Mouse (Mus musculus): ENCODE data around the gene Hsf2bp.

Gene Hsf2bp

GRCm38 (mm10) chr17:31979888-31980287 lies 56.3 kb downstream of the Hsf2bp start:
- DNase-seq: peak in 1 of 2 experiments; percentile 10

DNA sequence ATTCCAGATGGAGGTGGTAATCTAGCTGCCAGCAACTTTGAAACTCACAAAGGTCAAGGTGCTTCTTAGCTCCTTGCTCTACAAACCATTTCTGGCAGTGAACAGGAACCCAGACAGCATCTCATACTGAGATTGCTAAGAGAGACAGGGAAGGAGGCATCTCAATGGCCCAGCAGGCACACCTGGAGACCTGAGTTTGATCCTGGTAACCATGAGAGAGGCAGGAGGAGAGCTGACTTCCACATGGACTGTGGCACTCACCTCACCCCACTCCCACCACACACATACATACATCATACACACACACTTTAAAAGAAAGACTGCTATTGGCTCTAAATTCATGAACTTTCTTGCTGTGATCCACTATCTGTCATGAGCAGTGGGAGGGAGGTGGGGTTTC lies 59.0 kb downstream of the Hsf2bp start:
- no peak for DNase-seq

GRCm38 (mm10) chr17:31976501-31976900 lies 59.6 kb downstream of the Hsf2bp start:
- no peak for DNase-seq

DNA sequence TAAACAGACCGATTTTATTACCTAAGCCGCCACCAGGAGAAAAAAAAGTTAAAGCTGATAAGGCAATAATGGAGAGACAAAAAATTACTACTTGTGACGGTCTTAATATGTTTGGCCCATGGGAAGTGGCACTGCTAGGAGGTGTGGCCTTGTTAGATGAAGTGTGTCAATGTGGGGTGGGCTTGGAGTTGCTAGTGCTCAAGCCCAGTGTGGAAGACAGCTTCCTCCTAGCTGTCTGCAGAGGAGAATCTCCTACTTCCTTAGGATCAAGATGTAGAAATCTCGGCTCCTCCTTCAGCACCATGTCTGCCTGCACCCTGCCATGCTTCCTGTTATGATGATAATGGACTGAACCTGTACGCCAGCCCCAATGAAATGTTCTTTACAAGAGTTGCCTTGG lies 61.5 kb downstream of the Hsf2bp start:
- DNase-seq: no peak

GRCm38 (mm10) chr17:31973664-31974230 lies 62.4 kb downstream of the Hsf2bp start:
- no peak for DNase-seq

DNA sequence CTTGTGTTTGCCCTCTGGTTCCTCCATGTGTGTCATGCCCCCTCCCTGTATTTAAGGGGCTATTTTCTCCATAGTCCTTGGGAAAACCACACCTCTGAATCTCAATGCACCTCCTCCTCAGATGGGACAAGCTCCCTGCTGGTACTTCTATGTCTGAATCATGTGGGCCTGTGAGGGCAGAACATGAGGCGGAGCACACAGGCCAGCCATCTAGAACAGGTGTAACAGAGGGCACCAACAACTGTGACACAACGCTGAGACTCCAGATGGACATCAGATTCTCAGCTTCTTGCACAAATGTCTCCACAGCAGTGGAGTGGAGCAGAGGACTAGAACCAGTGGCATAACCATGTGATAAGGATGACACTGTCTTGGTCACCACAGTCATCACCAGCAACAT lies 65.3 kb downstream of the Hsf2bp start:
- DNase-seq: no peak

GRCm38 (mm10) chr17:31968801-31969200 lies 67.3 kb downstream of the Hsf2bp start:
- DNase-seq: no peak

- no peak for DNase-seq
Measured at GRCm38 (mm10) chr17:31967311-31967710, 68.8 kb downstream of the Hsf2bp start.

- peak in 1 of 2 experiments; percentile 42 for DNase-seq
Measured at GRCm38 (mm10) chr17:31966566-31966965, 69.6 kb downstream of the Hsf2bp start.

- DNase-seq: peak; percentile 83 to 94
Measured at GRCm38 (mm10) chr17:31965623-31966022, 70.5 kb downstream of the Hsf2bp start.

DNA sequence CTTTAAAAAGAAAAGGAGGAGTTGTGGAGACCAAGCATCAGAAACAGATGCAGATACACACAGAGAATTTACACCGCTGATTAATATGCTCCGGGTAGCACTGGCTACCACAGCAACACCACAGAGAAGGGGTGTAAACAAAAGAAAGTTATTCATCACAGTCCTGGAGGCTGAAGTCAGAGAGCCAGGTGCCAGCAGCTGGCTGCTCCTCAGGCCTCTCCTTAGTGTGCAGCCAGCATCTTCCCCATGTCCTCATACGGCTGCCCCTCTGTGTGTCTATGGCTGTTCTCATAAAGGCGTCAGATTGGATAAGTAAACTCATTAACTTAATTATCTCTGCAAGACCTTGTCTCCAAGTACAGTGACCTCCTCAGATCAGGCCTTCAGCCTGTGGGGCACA lies 73.2 kb downstream of the Hsf2bp start:
- DNase-seq: peak in 1 of 2 experiments; percentile 29

- no peak for DNase-seq
Measured at GRCm38 (mm10) chr17:31962281-31962680, 73.9 kb downstream of the Hsf2bp start.

- peak; percentile 87 for DNase-seq
Measured at GRCm38 (mm10) chr17:31954551-31955140, 81.5 kb downstream of the Hsf2bp start.

DNA sequence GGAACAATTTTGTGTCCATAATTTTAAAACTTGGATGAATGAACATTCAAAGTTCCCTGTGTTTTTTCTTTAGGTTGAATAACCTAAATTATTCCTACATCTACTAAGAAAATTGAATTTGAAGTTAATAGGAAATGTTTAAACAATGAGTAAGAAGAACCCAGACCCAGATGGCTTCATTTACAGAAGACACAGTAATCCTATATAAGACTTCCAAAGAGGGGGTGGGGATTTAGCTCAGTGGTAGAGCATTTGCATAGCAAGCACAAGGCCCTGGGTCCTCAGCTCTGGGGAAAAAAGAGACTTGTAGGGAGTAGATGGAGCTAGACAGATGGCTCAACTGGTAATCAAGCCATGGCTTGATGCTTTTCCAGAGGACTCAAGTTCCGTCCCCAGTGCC lies 87.1 kb downstream of the Hsf2bp start:
- DNase-seq: no peak

- DNase-seq: no peak
Measured at GRCm38 (mm10) chr17:31946436-31946835, 89.7 kb downstream of the Hsf2bp start.

DNA sequence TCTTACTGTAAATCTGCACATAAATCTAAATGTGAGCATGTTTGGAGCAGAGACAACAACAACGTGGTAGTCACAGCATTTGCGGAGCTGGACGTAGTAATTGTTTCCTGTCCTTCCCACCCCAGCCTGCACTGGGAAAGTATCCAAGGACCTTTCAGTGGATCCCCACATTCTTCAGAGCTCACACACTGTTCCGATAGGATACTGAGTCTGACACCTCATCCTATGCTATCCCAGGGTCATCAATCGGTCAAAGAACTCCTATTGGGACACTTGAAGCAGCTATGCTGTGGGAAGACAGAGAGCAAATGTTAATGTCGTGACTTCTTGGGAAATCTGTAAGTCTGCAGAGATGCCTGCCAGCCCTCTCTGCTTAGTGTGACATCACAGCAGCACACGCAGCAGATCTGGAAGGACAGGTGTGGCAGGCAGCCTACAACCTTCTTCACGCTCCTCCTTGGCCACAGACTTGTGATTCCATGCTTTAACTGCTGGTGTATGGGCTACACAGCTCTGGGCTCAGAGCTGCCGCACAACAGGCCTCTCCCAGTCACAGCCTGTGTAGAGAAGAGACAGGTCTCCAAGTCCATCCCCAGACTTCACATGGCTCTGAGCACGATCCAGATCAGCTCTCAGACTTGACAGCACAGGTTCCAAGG lies 92.1 kb downstream of the Hsf2bp start:
- DNase-seq: no peak

DNA sequence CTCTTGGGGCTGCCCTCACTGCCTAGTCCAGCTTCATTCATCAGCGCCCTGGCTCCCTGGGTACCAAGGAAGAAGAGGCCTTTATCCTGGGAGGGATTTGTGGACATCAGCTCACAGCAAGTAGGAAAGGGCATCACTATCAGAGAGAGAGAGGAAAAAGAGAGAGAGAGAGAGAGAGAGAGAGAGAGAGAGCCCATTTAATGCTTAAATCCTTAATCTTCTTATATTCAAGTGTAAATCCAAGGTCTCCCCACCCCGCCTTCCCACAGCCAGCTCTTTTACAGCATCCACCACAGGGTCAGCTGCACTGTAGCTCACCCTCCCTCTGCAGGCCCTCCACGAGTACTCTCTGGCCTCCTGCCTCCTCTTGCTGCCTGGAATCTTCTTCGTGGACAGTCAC lies 94.5 kb downstream of the Hsf2bp start:
- DNase-seq: no peak

GRCm38 (mm10) chr17:31940607-31941006 lies 95.5 kb downstream of the Hsf2bp start:
- DNase-seq: no peak

GRCm38 (mm10) chr17:31939292-31940060 lies 96.7 kb downstream of the Hsf2bp start:
- DNase-seq: peak; percentile 89 to 91

DNA sequence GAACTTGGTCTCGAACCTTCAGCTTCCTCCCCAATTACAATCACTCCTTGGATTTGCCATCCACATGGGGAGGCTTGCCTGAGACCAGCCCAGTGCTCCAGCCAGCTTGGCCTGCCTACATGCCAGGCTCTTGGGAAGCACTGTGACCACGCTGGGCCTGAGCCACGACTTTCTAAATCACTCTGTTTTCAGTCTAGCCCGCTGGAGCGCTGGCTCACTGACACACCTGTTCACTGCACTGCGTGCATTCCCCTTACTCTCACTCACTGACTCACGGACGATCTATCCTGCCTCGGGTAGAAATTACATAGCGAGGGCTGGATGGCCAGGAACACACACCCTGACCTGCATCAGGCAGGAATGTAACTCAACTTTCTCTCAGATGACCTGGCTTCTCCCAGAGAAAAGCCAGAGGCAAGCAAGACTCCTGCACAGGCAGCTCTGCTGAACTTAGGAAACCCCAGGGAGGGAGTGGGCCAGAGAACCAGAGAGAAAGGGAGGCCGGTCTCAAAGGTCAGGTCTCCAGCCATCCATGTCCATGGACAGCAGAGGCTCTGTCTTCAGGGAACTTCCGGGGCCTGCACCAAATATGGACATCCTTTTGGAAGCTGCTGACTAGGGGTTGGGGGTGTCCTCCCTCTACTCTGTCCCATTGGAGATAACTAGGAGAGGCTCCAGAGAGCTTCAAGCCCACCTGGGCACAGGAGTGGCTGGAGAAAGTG lies 97.4 kb downstream of the Hsf2bp start:
- DNase-seq: peak; percentile 87 to 93

DNA sequence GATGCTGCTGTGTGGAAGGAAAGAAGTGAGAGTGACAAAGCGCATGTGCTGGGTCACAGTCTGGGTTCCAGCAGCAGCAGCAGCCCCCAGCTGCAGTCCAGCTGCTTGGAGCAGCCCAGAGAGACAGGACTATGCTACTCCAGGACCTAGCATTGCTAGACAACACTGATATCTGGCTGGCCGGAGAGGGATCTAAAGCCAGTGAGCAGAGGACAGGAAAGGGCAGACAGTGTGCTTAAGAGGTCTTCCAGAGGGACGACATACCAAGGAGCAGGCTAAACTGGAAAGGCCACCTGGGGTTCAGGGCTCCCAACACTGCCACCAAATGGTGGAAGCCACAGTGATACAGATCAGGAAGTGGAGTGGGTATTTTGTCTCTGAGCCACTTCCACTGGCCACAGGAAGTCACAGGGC lies 99.0 kb downstream of the Hsf2bp start:
- peak; percentile 76 to 80 for DNase-seq

GRCm38 (mm10) chr17:31935841-31936240 lies 100.3 kb downstream of the Hsf2bp start:
- DNase-seq: no peak
